Mouse (Mus musculus): Measurements from ENCODE around the gene Abhd8.

GRCm38 (mm10) chr8:71507589-71508104, 44.2 kb upstream of the Abhd8 start:
- no peak for TF ChIP-seq CTCF (IDR thresholded peaks at IDR 0.05; ENCODE audit: control insufficient read depth, insufficient read depth, insufficient replicate concordance, low read depth, low read length)
- no peak for TF ChIP-seq POLR2A (IDR thresholded peaks at IDR 0.05; ENCODE audit: control insufficient read depth, low read depth, low read length)
